Mouse (Mus musculus) small intestine, adult 2 months (tissue): ENCODE data around the gene Cfap74.

ENCODE experiments used
- CTCF ChIP-seq: fragments of 200-500 bp; IDR thresholded peaks from 2 replicates; pipeline ENCODE4 v1.5.1; 2012; ENCODE audit warnings: low read depth, mild to moderate bottlenecking, control low read depth, inconsistent platforms, low read length, moderate library complexity, mixed read lengths; ENCODE audit not compliant: insufficient replicate concordance, insufficient read length; ENCODE audit errors: extremely low read depth
- POLR2A ChIP-seq: fragments of 200-500 bp; IDR thresholded peaks from 2 replicates; pipeline ENCODE4 v1.6.1; 2012; ENCODE audit warnings: low read depth, mild to moderate bottlenecking, control low read depth, inconsistent platforms, low read length, moderate library complexity

GRCm38 (mm10) chr4:155497963-155498362, 89.0 kb downstream of the Cfap74 start:
- TF ChIP-seq CTCF (no peak), POLR2A (no peak)
